Mouse (Mus musculus) liver, embryonic 13.5 days (tissue): Measurements from ENCODE around the gene Zfp763. TPM values are rescaled to one million over a fixed set of nuclear protein-coding genes. Genes with fewer than 3 reads are reported as not detected.
"Not testable (repeated sequence)": the region's sequence is repeated elsewhere in the genome, so short reads cannot be mapped to it uniquely, and the experiment has no call there.

Experiments
- ATAC-seq: fragments of 200-750 bp; cut with Nextera tagmentation; 2 replicates; pipeline ENCODE4 v1.8.0; 2017; ENCODE audit warnings: low read depth, mild to moderate bottlenecking, moderate number of reproducible peaks, moderate library complexity
- DNase-seq: peaks from one replicate; pipeline ENCODE4 v3.0.0; 2022
- H3K27ac ChIP-seq: fragments of 300-500 bp; sonication (generic); 2 replicates; pipeline ENCODE4 v1.5.1; 2015; ENCODE audit warnings: moderate library complexity, mild to moderate bottlenecking, inconsistent platforms
- H3K27me3 ChIP-seq: fragments of 300-500 bp; sonication (generic); 2 replicates; pipeline ENCODE4 v1.6.1; 2015; ENCODE audit warnings: mild to moderate bottlenecking, inconsistent platforms
- H3K36me3 ChIP-seq: fragments of 300-500 bp; sonication (generic); 2 replicates; pipeline ENCODE4 v1.6.1; 2015; ENCODE audit warnings: mild to moderate bottlenecking, inconsistent platforms
- H3K4me1 ChIP-seq: fragments of 300-500 bp; sonication (generic); replicated peaks from 2 replicates; pipeline ENCODE4 v1.6.1; 2015; ENCODE audit warnings: inconsistent platforms
- H3K4me2 ChIP-seq: fragments of 300-500 bp; sonication (generic); 2 replicates; pipeline ENCODE4 v1.6.1; 2015; ENCODE audit warnings: inconsistent platforms, mild to moderate bottlenecking, moderate library complexity
- H3K4me3 ChIP-seq: fragments of 300-500 bp; sonication (generic); replicated peaks from 2 replicates; pipeline ENCODE4 v1.5.1; 2015; ENCODE audit warnings: mild to moderate bottlenecking, inconsistent platforms
- H3K9ac ChIP-seq: fragments of 300-500 bp; sonication (generic); 2 replicates; pipeline ENCODE4 v1.6.1; 2015; ENCODE audit warnings: mild to moderate bottlenecking, inconsistent platforms
- H3K9me3 ChIP-seq: fragments of 300-500 bp; sonication (generic); replicated peaks from 2 replicates; pipeline ENCODE4 v1.6.1; 2016; ENCODE audit warnings: inconsistent platforms
- WGBS: fragments of 180-500 bp; shearing (Covaris S2); methylation state at CpG from one replicate; pipeline ENCODE4 v1.1.7; 2015; ENCODE audit not compliant: insufficient replicate concordance; 5-methylcytosine and 5-hydroxymethylcytosine counted together
- polyA plus RNA-seq: library from polyadenylated mRNA; unstranded; fragments of >200 nt; fragmentation: Nextera tagmentation; extraction: Ambion mirVana; gene quantifications from 2 replicates; pipeline ENCODE4 v1.2.1, GENCODE M21; 2015

Zfp763 gene
- polyA plus RNA-seq: 2.7 and 3.3 TPM in 2 replicates

DNA sequence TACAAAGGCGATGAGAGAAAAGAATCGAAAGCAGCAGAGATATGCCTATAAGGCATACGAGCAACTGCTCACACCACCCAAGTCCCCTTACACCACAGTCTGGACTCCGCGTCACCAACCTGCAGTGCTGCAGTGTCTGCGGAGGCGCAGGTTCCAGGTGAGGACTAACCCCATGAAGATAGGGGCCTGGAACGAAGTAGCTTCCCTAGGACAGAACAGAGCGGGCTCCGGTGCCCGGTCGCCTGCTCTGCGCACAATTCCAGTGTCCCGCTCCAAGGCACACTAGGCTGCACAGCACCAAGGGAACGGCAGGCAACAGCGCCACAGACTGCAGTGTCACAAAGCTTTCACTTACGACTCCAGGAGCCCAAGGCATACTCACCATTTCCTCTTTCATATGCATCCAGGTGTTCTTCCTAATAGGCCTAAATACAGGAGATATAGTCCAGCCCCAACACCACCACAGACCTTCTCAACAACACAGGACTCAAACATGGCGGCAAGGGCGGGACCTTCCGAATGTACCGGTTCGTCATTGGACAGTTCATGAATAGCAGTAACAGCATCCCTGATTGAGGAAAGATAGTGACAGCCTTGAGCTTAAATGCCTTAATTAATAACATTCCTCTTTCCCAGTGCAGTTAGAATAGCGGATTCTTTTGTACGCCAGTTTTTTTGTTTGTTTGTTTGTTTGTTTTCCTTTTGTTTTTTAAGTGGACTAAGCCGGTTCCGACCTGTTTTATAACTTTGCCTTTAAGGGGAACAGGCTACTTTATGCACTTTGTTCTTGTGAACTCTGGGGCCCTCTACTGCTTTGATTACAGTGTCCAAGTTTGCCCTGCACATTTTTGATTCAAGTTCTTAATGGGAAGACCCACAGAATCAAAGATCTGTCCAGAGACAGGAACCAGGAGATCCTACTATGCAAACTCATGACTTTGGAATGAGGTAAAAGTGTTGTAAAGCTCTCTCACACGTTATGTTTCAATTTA, at the start of gene Zfp763:
Zfp763 (minus strand) TSS at position 503 of the 992 bp plus-strand sequence.
- DNase-seq: peak; percentile 75
- Histone ChIP-seq H3K4me3 (peak within 1 kb of the TSS; percentile 86), H3K4me1 (peaks cover 9% of the 10 kb centered on the region), H3K9me3 (no peaks in the 10 kb centered on the region), H3K27me3 (no peaks in the 10 kb centered on the region), H3K4me2 (peak within 1 kb of the TSS; percentile 70), H3K27ac (peak within 1 kb of the TSS; percentile 70), H3K36me3 (no peaks in the 10 kb centered on the region), H3K9ac (peak within 1 kb of the TSS; percentile 83)
- 3% methylated on average over 27 of the region's 27 CpGs for WGBS
- ATAC-seq: peak; percentile 97

GRCm38 (mm10) chr17:33067958-33068357, 34.8 kb upstream of the Zfp763 start, which contains the start of gene 4921501E09Rik:
Gene 4921501E09Rik (minus strand): TSS chr17:33068058.
- 38% methylated on average over 1 of the region's 1 CpGs for WGBS

GRCm38 (mm10) chr17:33063001-33063400, 29.8 kb upstream of the Zfp763 start:
- H3K4me3 ChIP-seq: no peak overlapping the region
- H3K36me3 ChIP-seq: no peaks in the 10 kb centered on the region
- H3K4me2 ChIP-seq: no peak overlapping the region
- H3K27ac ChIP-seq: no peak overlapping the region
- no peaks in the 10 kb centered on the region for H3K4me1 ChIP-seq
- no peak for DNase-seq
- no peaks in the 10 kb centered on the region for H3K9me3 ChIP-seq
- no peak for ATAC-seq
- H3K27me3 ChIP-seq: no peaks in the 10 kb centered on the region
- 0% methylated on average over 1 of the region's 1 CpGs for WGBS
- H3K9ac ChIP-seq: no peak overlapping the region

More at GRCm38 (mm10) chr17:33067958-33068357, 34.8 kb upstream of the Zfp763 start, which contains the start of gene 4921501E09Rik:
- no peaks in the 10 kb centered on the region for H3K4me1 ChIP-seq
- H3K4me3 ChIP-seq: no peak within 1 kb of the TSS
- no peaks in the 10 kb centered on the region for H3K27me3 ChIP-seq
- DNase-seq: no peak
- no peak within 1 kb of the TSS for H3K27ac ChIP-seq
- no peak within 1 kb of the TSS for H3K4me2 ChIP-seq
- no peaks in the 10 kb centered on the region for H3K9me3 ChIP-seq
- no peak for ATAC-seq
- H3K36me3 ChIP-seq: no peaks in the 10 kb centered on the region
- no peak within 1 kb of the TSS for H3K9ac ChIP-seq

DNA sequence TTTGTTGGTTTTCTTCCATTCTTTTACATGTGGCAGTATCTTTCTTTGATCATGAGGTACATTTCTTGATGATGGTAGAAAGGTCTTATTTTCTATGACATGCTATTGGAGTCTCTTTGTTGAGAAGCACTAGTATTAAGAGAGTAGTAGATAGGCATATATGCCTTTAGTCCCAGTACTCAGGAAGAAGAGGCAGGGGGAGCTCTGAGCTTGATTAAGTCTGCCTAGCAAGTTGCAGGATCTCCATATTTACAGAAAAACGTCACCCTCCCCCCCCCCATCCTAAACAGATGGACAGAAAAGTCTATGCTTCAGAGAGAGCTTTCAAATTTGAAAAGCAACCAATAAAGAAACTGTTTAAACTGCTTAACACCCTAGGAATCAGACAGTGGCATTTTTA, 25.6 kb upstream of the Zfp763 start:
- no peaks in the 10 kb centered on the region for H3K4me1 ChIP-seq
- 10% methylated on average over 1 of the region's 1 CpGs for WGBS
- H3K4me3 ChIP-seq: no peak overlapping the region
- H3K27ac ChIP-seq: no peak overlapping the region
- ATAC-seq: no peak
- H3K36me3 ChIP-seq: no peaks in the 10 kb centered on the region
- no peak overlapping the region for H3K9ac ChIP-seq
- no peak for DNase-seq
- H3K27me3 ChIP-seq: no peaks in the 10 kb centered on the region
- H3K9me3 ChIP-seq: no peaks in the 10 kb centered on the region
- H3K4me2 ChIP-seq: no peak overlapping the region

- Histone ChIP-seq H3K27ac (no peak overlapping the region), H3K9ac (peak overlapping the region; percentile 83), H3K4me3 (peak overlapping the region; percentile 86), H3K9me3 (peaks cover 2% of the 10 kb centered on the region; the same call in 1 of the 2 replicates), H3K4me2 (peak overlapping the region; percentile 70), H3K36me3 (peaks cover 3% of the 10 kb centered on the region), H3K27me3 (no peaks in the 10 kb centered on the region), H3K4me1 (peaks cover 9% of the 10 kb centered on the region)
- DNase-seq: no peak
- 5% methylated on average over 10 of the region's 10 CpGs for WGBS
- no peak for ATAC-seq
Observed at GRCm38 (mm10) chr17:33032376-33032775, 826 bp downstream of the Zfp763 start.

DNA sequence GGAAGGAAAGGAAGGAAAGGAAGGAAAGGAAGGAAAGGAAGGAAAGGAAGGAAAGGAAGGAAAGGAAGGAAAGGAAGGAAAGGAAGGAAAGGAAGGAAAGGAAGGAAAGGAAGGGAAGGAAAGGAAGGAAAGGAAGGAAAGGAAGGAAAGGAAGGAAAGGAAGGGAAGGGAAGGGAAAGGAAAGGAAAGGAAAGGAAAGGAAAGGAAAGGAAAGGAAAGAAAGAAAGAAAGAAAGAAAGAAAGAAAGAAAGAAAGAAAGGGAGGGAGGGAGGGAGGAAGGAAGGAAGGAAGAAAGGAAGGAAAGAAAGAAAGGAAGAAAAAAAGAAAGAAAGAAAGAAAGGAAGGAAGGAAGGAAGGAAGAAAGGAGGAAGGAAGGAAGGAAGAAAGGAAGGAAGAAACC, 12.8 kb downstream of the Zfp763 start:
- H3K4me1 ChIP-seq, ATAC-seq, DNase-seq, H3K27me3 ChIP-seq, H3K4me3 ChIP-seq, H3K4me2 ChIP-seq, H3K27ac ChIP-seq, H3K9ac ChIP-seq: not testable (repeated sequence)
- peaks cover 51% of the 10 kb centered on the region for H3K36me3 ChIP-seq
- H3K9me3 ChIP-seq: peaks cover 27% of the 10 kb centered on the region

- Histone ChIP-seq H3K4me2 (no peak overlapping the region), H3K27ac (no peak overlapping the region), H3K36me3 (peaks cover 19% of the 10 kb centered on the region), H3K4me3 (no peak overlapping the region), H3K9ac (no peak overlapping the region), H3K27me3 (no peaks in the 10 kb centered on the region), H3K9me3 (peaks cover 5% of the 10 kb centered on the region; the same call in 1 of the 2 replicates), H3K4me1 (no peaks in the 10 kb centered on the region)
- no peak for ATAC-seq
- no peak for DNase-seq
- WGBS: 38% methylated on average over 9 of the region's 9 CpGs
Observed at GRCm38 (mm10) chr17:33008337-33008736, 24.9 kb downstream of the Zfp763 start.

DNA sequence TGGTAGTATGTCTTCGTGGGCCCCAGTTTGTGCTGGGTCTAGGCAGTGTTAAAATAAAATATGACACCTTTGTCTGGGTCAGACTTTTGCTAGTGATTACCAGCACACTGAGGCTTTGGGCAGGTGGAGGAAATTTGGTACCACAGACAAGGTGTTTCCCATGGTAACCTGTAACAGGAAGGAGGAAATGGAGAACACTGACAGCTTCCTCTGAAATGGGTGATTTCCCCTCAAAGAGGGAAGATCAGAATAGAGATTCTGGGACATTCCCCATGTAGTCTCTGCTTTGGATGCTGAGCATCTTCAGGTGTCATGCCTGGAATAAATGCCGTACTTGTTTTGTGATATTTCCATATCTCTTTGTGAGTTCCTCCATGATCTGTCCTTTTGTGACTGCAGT, 34.7 kb downstream of the Zfp763 start:
- Histone ChIP-seq H3K27ac (no peak overlapping the region), H3K9me3 (no peaks in the 10 kb centered on the region; the same call in 1 of the 2 replicates), H3K4me2 (no peak overlapping the region), H3K27me3 (no peaks in the 10 kb centered on the region), H3K9ac (no peak overlapping the region), H3K4me3 (no peak overlapping the region), H3K4me1 (peaks cover 10% of the 10 kb centered on the region), H3K36me3 (peaks cover 44% of the 10 kb centered on the region)
- no peak for ATAC-seq
- WGBS: 76% methylated on average over 2 of the region's 2 CpGs
- DNase-seq: no peak

GRCm38 (mm10) chr17:32992699-32993474, 40.3 kb downstream of the Zfp763 start, which contains the start of gene Zfp952:
Gene Zfp952 (plus strand): TSS chr17:32993129.
- ATAC-seq (peak; percentile 94), DNase-seq (peak; percentile 72)
- H3K4me3 ChIP-seq: peak within 1 kb of the TSS; percentile 77
- peak within 1 kb of the TSS; percentile 80 for H3K9ac ChIP-seq
- peak within 1 kb of the TSS; percentile 63; the same call in 1 of the 2 replicates for H3K27ac ChIP-seq
- no peaks in the 10 kb centered on the region for H3K27me3 ChIP-seq
- H3K4me2 ChIP-seq: peak within 1 kb of the TSS; percentile 83
- H3K4me1 ChIP-seq: peaks cover 18% of the 10 kb centered on the region
- WGBS: 2% methylated on average over 21 of the region's 21 CpGs
- no peaks in the 10 kb centered on the region for H3K9me3 ChIP-seq
- peaks cover 16% of the 10 kb centered on the region for H3K36me3 ChIP-seq

GRCm38 (mm10) chr17:32991965-32992698, 41.1 kb downstream of the Zfp763 start:
- no peaks in the 10 kb centered on the region for H3K27me3 ChIP-seq
- no peak for ATAC-seq
- H3K4me2 ChIP-seq: peak overlapping the region; percentile 83
- H3K4me1 ChIP-seq: peaks cover 18% of the 10 kb centered on the region
- H3K9ac ChIP-seq: peak overlapping the region; percentile 80; the same call in 1 of the 2 replicates
- H3K4me3 ChIP-seq: peak overlapping the region; percentile 77
- WGBS: 56% methylated on average over 12 of the region's 12 CpGs
- DNase-seq: peak; percentile 38
- peaks cover 16% of the 10 kb centered on the region for H3K36me3 ChIP-seq
- no peaks in the 10 kb centered on the region for H3K9me3 ChIP-seq
- H3K27ac ChIP-seq: no peak overlapping the region
